Mouse (Mus musculus) liver, adult 2 months (tissue): ENCODE results near the gene Cep72.

Source experiments
- CTCF ChIP-seq: fragments of 200-500 bp; IDR thresholded peaks from 2 replicates; pipeline ENCODE4 v1.5.1; 2011; ENCODE audit warnings: low read depth, low read length, control low read depth
- POLR2A ChIP-seq: fragments of 200-500 bp; IDR thresholded peaks from 2 replicates; pipeline ENCODE4 v1.6.1; 2011; ENCODE audit warnings: low read length, control low read depth; ENCODE audit not compliant: insufficient read depth; ENCODE audit errors: extremely low read depth

GRCm38 (mm10) chr13:74028116-74028515 is 34.0 kb downstream of the Cep72 start:
- TF ChIP-seq POLR2A (no peak), CTCF (no peak)
